Mouse (Mus musculus) megakaryocyte, embryonic 14.5 days (primary cell): ENCODE results near the gene Hoxb9. TPM values are rescaled to one million over a fixed set of nuclear protein-coding genes. Genes with fewer than 3 reads are reported as not detected.
A peak's percentile ranks its signal among the peaks of the same experiment; 100 is the strongest.

Experiments
- H3K27me3 ChIP-seq: replicated peaks from 2 replicates; pipeline ENCODE3; 2012; ENCODE audit warnings: inconsistent platforms
- H3K36me3 ChIP-seq: replicated peaks from 2 replicates; pipeline ENCODE3; 2012; ENCODE audit warnings: low read length, inconsistent platforms, mixed read lengths
- H3K4me1 ChIP-seq: 2 replicates; pipeline ENCODE4 v1.6.1; 2012; ENCODE audit warnings: inconsistent platforms
- H3K4me3 ChIP-seq: replicated peaks from 2 replicates; pipeline ENCODE3; 2012; ENCODE audit warnings: moderate library complexity, mild to moderate bottlenecking, inconsistent platforms
- H3K9me3 ChIP-seq: 2 replicates; pipeline ENCODE4 v1.6.1; 2012; ENCODE audit warnings: inconsistent platforms
- FLI1 ChIP-seq: IDR thresholded peaks from 2 replicates; pipeline ENCODE4 v1.6.1; 2012; ENCODE audit warnings: low read length, inconsistent platforms, mixed read lengths
- GATA1 ChIP-seq: IDR thresholded peaks from 3 replicates; pipeline ENCODE4 v1.6.1; 2012; ENCODE audit warnings: mixed read lengths, low read length, inconsistent platforms, borderline replicate concordance
- polyA plus RNA-seq: library from polyadenylated mRNA; stranded (reverse); fragments of >175 nt; gene quantifications from 2 replicates; pipeline ENCODE4 v1.2.3, GENCODE M21; 2012; ENCODE audit warnings: low replicate concordance; ENCODE audit not compliant: insufficient read depth

Hoxb9 gene
- polyA plus RNA-seq, 1 experiment: 0.09 TPM

GRCm38 (mm10) chr11:96319910-96320309 is 48.7 kb downstream of the Hoxb9 start:
- Histone ChIP-seq H3K4me3 (peak overlapping the region; percentile 92), H3K27me3 (peaks cover 69% of the 10 kb centered on the region), H3K9me3 (no peaks in the 10 kb centered on the region), H3K36me3 (no peaks in the 10 kb centered on the region), H3K4me1 (peaks cover 27% of the 10 kb centered on the region)
- no peak for TF ChIP-seq GATA1
- no peak for TF ChIP-seq FLI1

GRCm38 (mm10) chr11:96320688-96321087 is 49.4 kb downstream of the Hoxb9 start:
- H3K4me1 ChIP-seq: peaks cover 22% of the 10 kb centered on the region
- TF ChIP-seq GATA1 (no peak), FLI1 (no peak)
- H3K9me3 ChIP-seq: no peaks in the 10 kb centered on the region
- no peaks in the 10 kb centered on the region for H3K36me3 ChIP-seq
- H3K4me3 ChIP-seq: no peak overlapping the region
- peaks cover 66% of the 10 kb centered on the region for H3K27me3 ChIP-seq

- TF ChIP-seq FLI1 (no peak), GATA1 (no peak)
- Histone ChIP-seq H3K27me3 (peaks cover 63% of the 10 kb centered on the region), H3K4me3 (no peak overlapping the region), H3K4me1 (peaks cover 22% of the 10 kb centered on the region), H3K36me3 (no peaks in the 10 kb centered on the region), H3K9me3 (no peaks in the 10 kb centered on the region)
Measured at GRCm38 (mm10) chr11:96321846-96322245, 50.6 kb downstream of the Hoxb9 start.

GRCm38 (mm10) chr11:96322738-96323137 is 51.5 kb downstream of the Hoxb9 start:
- Histone ChIP-seq H3K4me3 (no peak overlapping the region), H3K36me3 (no peaks in the 10 kb centered on the region), H3K4me1 (peaks cover 21% of the 10 kb centered on the region), H3K27me3 (peaks cover 63% of the 10 kb centered on the region), H3K9me3 (no peaks in the 10 kb centered on the region)
- TF ChIP-seq GATA1 (no peak), FLI1 (no peak)

GRCm38 (mm10) chr11:96323154-96323553 is 51.9 kb downstream of the Hoxb9 start, which contains the start of gene Hoxb3:
Gene Hoxb3, plus strand, starts transcription at chr11:96323326.
- Histone ChIP-seq H3K9me3 (no peaks in the 10 kb centered on the region), H3K36me3 (no peaks in the 10 kb centered on the region), H3K4me1 (peaks cover 17% of the 10 kb centered on the region), H3K27me3 (peaks cover 62% of the 10 kb centered on the region), H3K4me3 (no peak within 1 kb of the TSS)
- TF ChIP-seq FLI1: no peak
- TF ChIP-seq GATA1: no peak

- no peaks in the 10 kb centered on the region for H3K9me3 ChIP-seq
- no peaks in the 10 kb centered on the region for H3K36me3 ChIP-seq
- peaks cover 62% of the 10 kb centered on the region for H3K27me3 ChIP-seq
- H3K4me3 ChIP-seq: no peak overlapping the region
- TF ChIP-seq FLI1: no peak
- H3K4me1 ChIP-seq: peaks cover 9% of the 10 kb centered on the region
Measured at GRCm38 (mm10) chr11:96324125-96324524, 52.9 kb downstream of the Hoxb9 start.

- Histone ChIP-seq H3K27me3 (peaks cover 60% of the 10 kb centered on the region), H3K4me3 (no peak overlapping the region), H3K9me3 (no peaks in the 10 kb centered on the region), H3K4me1 (peaks cover under 1% of the 10 kb centered on the region; the same call in 1 of the 2 replicates), H3K36me3 (no peaks in the 10 kb centered on the region)
- TF ChIP-seq GATA1: no peak
- TF ChIP-seq FLI1: no peak
Measured at GRCm38 (mm10) chr11:96324965-96325364, 53.7 kb downstream of the Hoxb9 start.

- Histone ChIP-seq H3K4me3 (no peak overlapping the region), H3K36me3 (no peaks in the 10 kb centered on the region), H3K4me1 (no peaks in the 10 kb centered on the region), H3K9me3 (no peaks in the 10 kb centered on the region), H3K27me3 (peaks cover 63% of the 10 kb centered on the region)
- no peak for TF ChIP-seq FLI1
- TF ChIP-seq GATA1: no peak
Measured at GRCm38 (mm10) chr11:96325747-96326212, 54.5 kb downstream of the Hoxb9 start.

Other genes starting within 250 kb of the Hoxb9 start
- not detected in 2 replicates for gene Gip, start 246.9 kb upstream of the Hoxb9 start, polyA plus RNA-seq
- 21.3 and 146 TPM in 2 replicates for gene Snf8, start 236.6 kb upstream of the Hoxb9 start, polyA plus RNA-seq
- gene Ube2z, start 206.1 kb upstream of the Hoxb9 start, polyA plus RNA-seq: 12.1 and 13.8 TPM in 2 replicates
- gene Atp5g1, start 195.8 kb upstream of the Hoxb9 start, polyA plus RNA-seq: 305 and 325 TPM in 2 replicates
- not detected in 2 replicates for gene Calcoco2, start 159.5 kb upstream of the Hoxb9 start, polyA plus RNA-seq
- not detected in 2 replicates for gene Ttll6, start 137.7 kb upstream of the Hoxb9 start, polyA plus RNA-seq
- not detected in 2 replicates for gene Hoxb13, start 77.1 kb upstream of the Hoxb9 start, polyA plus RNA-seq
- not detected in 2 replicates for gene Hoxb8, start 10.4 kb downstream of the Hoxb9 start, polyA plus RNA-seq
- not detected in 2 replicates for gene Hoxb7, start 15.2 kb downstream of the Hoxb9 start, polyA plus RNA-seq
- gene Hoxb6, start 21.0 kb downstream of the Hoxb9 start, polyA plus RNA-seq: not detected in 2 replicates
- not detected in 2 replicates for gene Hoxb5, start 31.9 kb downstream of the Hoxb9 start, polyA plus RNA-seq
- 1.5 and 4.5 TPM in 2 replicates for gene Hoxb4, start 46.8 kb downstream of the Hoxb9 start, polyA plus RNA-seq
- gene Hoxb3, start 51.9 kb downstream of the Hoxb9 start, polyA plus RNA-seq: 0.21 and 1.2 TPM in 2 replicates
- not detected in 2 replicates for gene Hoxb2, start 79.1 kb downstream of the Hoxb9 start, polyA plus RNA-seq
- gene Hoxb1, start 94.3 kb downstream of the Hoxb9 start, polyA plus RNA-seq: 0.12 TPM in 1 of 2 replicates, not detected in the other
- not detected in 2 replicates for gene Skap1, start 193.1 kb downstream of the Hoxb9 start, polyA plus RNA-seq